Mouse (Mus musculus) heart, adult 11 months (tissue): ENCODE measurements around the gene Igdcc4.
"Not testable (repeated sequence)": the region's sequence is repeated elsewhere in the genome, so short reads cannot be mapped to it uniquely, and the experiment has no call there.

Experiments used
- DNase-seq: peaks from one replicate; pipeline ENCODE4 v3.0.0; 2022

The Igdcc4 gene

DNA sequence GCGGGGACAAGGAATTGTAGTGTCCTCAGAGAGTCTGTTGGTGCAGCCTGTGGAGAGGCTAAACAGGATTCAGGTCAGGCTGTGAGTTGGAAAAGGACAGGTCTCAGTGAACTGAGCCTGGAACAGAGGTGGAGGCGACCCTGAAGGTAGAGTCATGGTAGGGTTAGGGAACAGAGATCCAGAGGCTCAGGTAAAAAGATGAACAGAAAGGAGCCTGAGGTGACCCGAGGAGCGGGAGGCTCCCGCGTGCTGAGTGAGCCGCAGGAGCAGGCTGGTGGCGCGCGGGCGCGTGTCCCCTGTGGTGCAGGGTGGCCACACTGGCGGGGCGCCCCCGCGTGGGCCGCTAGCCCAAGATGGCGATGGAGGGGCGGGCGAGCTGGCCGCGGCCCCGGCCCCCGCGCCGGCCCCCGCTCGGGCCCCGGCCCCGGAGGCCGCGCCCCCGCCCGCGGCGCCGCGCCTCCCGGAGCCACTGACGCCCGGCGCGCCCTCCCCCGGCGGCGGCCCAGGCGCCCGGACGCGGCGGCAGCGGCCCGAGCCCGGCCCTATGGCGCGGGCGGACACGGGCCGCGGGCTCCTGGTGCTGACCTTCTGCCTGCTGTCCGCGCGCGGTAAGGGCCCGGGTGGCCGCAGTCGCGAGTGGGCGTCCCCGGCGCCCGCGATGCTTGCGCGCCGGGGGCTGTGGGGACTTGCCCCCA, at the start of gene Igdcc4:
Gene Igdcc4, plus strand, starts transcription at position 496 of the 695 bp plus-strand sequence.
- no peak for DNase-seq

DNA sequence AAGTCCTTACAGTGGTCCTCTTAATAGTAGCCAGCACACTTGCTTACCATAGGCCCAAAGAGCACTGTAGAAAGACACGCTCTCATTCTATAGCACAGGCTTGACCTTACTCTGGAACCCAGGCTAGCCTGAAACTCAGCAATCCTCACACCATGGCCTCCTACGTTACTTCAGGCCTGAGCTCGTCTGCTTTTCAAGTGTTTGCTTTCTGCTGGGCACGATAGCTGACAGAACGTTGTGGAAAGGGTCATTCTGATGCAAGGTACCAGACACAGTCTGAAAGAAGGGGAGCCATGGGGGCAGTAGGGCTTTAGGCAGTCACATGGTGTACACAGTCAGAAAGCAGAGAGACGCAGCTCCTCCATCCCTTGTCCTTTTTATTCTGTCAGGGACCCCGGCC, 37.0 kb upstream of the Igdcc4 start:
- peak; percentile 71 for DNase-seq

DNA sequence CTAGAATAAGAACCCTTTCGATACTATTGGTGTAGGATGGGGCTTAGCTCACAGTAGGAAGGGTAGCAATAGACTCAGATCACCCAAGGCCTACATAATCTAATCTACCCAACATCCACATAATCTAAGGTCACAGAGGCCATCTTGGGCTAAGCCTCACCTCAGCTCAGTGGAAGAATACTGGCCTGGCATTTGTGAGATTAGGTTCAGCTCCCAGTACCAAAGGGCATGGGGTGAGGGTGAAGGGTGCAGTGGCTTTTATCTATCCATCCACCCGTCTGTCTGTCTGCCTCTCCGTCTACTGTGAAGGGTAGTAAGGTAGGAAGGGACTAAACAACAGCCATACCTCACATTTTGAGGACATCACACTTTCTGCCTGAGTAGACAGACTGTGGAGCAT, 30.7 kb upstream of the Igdcc4 start:
- DNase-seq = peak; percentile 76

DNA sequence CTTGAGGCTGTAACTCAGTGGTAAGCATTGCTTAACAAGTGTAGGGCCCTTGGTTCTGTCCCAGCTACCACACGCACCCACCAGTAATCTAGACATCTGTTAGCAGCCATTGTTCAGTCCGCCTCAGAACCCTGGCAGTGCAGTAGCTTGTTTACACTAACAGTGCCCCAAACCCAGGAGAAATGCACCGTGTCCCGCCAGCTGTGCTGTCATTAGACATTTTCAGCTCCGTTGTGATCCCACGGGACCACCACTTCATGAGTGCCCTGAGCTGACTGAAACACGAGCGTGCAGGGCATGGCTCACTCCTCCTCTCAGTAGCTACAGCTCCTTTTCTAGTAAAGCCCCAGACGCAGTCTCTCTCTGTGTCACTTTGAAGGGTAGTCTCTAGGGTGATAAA, 27.7 kb upstream of the Igdcc4 start:
- DNase-seq = peak; percentile 72

DNA sequence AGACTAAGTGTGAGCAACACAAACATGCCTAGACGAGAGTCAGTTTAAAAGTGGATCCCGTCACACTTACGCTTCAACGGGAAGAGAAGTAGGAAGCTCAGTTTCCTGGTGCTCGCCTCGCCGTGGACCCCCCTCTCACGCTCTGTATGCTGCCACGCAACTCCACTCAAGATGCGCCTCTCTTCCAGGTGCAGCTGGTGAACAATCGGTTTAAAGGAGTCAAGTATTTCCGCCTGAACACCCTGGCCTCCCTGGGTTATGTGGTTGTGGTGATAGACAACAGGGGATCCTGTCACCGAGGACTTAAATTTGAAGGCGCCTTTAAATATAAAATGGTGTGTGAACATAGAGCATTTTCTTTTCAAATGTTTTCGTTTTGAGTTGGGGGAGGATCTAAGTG, 27.0 kb upstream of the Igdcc4 start:
- DNase-seq = peak; percentile 88

DNA sequence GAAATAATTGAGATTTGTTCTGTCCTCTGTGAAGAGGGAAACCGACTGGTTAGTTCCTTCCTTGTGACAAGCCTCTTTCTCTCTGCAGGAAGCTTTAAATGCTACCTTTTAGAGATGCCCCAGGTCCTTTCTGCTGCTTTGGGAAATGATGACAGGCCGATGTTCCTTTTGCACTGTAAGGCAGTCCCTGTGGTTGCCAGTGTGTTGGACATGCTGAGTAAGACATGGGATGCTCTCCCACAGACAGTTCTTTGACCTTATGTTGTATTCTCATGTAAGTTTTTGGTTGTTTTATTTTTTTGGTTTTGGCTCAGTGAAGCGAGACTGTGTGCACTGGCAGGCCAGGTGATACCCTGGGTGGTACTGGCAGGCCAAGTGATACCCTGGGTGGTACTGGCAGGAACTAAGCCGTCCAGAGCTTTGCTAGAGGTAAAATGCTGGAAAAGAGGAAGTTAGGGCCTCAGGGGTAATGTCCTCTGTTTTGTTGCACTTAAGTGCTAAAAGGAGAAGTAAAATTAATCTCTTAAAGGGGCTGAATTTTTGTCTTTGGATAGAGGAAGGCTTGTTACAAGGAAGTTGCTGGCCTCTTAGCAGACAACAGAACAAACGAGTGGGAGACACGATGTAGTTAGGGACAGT, 26.3 kb upstream of the Igdcc4 start:
- peak; percentile 89 for DNase-seq

DNA sequence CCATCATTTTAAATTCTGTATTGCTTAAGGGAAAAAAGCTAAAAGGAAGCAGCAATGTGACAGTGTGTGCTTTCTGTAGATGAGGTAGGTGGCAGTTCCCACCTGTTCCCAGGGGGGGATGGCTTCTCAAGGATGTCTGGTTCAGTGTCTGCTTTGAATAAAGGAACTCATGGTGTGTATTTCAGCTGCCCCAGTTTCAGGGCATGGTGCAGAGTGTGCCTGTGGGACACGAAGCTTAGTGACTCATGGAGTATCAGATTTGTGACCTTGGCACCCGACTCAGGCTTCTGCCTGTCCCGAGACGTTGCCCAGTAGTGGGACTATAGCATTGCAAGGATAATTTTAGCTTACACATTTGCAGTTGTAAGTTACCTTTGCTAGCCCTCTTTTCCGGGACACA, 23.8 kb upstream of the Igdcc4 start:
- DNase-seq = peak; percentile 80

DNA sequence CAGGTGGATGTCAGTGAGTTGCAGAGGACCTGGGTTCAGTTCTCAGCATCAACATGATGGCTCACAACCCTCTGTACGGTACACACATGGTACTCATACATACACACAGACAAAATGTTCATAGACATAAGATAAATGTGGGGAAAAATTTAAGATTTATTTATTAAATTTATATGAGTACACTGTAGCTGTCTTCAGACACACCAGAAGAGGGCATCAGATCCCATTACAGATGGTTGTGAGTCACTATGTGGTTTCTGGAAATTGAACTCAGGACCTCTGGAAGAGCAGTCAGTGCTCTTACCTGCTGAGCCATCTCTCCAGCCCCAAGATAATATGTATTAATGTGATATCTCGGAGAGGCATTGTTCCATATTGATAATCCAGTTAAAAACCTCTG, 21.1 kb upstream of the Igdcc4 start:
- not testable (repeated sequence) for DNase-seq

DNA sequence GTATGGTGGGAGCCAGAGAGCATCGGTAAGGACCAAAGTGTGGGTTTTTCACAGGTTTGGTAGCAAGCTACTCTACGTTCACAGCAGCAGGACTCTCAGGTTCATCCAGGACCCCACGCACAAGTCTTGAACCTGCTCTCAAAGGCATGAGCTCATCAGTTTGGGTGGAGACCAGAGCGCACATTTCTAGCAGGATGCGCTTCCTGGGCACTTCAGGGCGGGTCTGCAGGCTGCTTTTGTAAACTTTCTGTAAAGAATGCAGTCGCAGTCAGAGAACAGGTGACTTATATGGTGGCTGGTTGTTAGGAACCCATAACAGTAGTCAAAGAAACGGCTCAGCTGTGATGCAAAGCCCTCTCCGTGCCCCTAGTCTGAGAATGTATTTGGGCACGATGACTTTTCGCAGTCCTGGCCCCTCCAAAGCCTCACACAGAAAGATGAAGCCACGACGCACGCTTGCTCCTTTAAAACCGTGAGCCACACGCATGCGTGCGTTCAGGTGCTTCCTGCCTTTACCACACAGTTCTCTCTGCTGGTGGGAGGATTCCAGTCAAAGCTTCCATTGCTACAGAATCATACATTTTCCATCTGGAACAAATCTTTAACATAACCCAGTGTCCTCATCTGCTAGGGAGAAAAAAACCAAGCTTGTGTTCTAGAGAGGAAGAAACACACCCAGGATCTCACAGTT, 18.1 kb upstream of the Igdcc4 start:
- DNase-seq = peak; percentile 75

DNA sequence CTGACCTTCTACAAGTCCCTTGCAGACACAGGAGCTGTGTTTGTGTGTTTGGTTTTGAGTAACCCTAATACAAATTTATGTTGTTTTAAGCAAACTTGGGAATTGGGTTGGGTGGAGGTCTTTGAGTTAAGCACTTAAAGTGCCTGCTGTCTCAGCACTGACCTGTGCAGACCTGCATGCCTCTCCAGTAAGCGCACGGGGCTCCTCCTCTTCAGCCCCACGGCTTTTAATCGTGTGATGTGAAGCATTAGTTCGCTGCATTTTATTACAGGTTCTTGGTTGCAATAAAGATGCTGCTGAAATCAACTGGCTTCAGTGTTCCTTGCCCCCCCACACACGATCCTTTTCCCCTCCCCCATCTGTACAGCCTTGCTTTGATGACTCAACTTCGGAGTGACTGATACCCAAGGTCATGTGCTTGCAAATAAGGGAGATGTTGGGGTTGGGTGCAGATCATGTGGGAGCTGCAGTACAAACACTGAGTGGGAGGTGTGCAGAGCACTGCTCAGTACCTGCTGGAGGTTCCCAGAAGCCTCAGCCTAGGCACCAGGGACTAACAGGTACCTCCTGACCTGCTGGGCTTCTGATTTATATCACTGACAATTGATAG, 17.0 kb upstream of the Igdcc4 start:
- DNase-seq = peak; percentile 82

DNA sequence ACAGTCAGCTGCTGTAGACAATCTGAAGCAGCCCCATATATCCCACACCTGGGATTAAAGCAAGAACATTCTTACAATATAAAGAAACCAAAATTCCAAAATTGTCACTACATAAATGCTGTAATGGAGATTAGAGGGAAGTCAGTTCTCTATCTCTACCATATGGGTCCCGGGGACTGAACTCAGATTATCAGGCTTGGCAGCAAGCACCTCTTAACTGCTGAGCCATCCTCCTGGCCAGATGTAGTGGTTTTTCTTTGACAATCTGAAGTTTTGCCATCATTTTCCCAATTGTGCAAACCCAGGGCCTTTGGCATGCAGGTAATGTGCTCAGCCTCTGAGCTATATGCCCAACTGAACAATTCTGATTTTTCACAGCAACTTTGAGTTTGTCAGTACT, 16.0 kb upstream of the Igdcc4 start:
- no peak for DNase-seq

DNA sequence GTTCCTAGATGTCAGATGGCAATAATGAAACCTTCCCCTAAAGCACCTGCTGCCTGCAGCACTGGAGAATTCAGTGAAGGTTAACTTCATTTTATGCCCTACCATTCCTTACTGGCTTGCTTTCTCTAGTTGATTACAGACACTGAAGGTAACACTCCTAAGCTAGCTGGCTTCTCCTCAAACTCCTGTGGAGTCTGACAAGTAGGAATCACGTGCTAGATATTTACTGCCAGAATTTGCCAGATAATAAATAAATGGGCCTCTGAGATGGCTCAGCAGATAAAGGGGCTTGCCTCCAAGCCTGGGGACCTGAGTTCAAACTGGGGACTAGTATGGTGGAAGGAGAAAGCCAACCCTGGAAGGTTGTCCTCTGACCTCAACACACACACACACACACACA, 14.5 kb upstream of the Igdcc4 start:
- no peak for DNase-seq

DNA sequence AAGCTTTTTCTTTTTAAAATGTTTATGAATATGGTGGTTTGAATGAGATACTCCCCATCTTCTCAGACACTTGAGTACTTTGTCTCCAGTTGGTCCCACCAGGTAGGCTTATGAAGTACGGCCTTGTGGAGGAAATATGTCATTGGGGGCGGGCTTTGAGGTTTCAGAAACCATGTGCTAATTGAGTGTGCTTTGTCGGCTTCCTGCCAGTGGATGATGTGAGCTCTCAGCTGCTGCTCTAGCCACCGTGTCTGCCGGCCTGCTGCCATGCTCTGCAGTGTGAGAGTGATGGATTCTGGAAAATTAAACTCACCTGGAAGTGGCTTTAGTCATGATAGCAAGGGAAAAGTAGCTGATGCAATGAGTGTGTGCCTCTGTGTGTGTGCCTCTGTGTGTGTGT, 13.8 kb upstream of the Igdcc4 start:
- no peak for DNase-seq

DNA sequence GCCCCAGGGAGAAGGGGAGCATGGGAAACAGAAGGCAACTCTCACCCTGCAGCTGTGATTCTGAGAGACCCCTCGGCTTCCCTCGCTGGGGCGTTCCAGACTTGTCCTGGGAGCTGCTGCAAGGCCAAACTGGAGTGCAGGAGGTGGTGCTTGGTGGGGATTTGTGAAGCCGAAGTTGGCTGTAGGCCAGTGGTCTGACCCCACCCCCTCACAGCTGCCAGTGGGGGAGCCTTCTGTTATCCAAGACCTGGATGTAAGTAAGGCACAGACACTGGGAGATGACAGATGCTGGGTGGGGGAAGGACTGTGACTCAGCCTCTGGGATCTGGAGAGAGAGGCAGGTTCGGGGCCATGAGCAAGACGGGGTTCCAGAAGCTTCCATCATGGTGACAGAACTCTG, 7.0 kb upstream of the Igdcc4 start:
- DNase-seq = peak; percentile 98

DNA sequence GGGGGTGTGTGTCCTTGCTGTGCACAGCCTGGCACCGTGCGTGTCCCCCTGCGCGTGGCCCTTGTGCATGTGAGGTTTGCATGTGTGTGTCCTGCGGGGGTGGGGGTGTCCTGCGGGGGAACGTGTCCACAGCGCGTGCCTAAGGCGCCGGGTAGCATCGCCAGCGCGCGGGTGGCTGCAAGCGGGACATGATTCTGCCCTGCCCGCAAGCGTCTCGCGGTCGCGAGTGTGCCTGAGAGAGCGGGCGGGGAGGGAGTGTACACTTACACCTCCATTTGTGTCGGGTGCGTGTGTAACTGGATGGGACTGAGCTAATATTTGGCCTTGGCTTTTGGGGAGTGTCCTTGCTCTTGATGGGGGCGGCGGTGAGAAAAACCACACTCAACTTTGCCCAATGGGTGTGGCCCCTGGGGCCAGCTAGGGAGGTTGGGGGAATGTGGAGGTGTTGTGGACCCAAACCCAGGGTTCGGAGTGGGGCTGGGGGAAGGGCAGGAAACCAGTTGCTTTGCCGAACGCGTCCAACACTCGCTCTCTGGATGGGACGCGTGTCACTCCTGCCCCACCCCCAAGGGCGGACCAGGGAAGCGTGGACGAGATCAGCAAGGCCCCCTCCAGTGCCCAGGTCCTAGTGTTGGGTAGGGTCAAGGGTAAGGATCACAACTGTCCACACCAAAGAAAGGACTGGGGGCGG, 545 bp downstream of the Igdcc4 start:
- peak; percentile 94 for DNase-seq

DNA sequence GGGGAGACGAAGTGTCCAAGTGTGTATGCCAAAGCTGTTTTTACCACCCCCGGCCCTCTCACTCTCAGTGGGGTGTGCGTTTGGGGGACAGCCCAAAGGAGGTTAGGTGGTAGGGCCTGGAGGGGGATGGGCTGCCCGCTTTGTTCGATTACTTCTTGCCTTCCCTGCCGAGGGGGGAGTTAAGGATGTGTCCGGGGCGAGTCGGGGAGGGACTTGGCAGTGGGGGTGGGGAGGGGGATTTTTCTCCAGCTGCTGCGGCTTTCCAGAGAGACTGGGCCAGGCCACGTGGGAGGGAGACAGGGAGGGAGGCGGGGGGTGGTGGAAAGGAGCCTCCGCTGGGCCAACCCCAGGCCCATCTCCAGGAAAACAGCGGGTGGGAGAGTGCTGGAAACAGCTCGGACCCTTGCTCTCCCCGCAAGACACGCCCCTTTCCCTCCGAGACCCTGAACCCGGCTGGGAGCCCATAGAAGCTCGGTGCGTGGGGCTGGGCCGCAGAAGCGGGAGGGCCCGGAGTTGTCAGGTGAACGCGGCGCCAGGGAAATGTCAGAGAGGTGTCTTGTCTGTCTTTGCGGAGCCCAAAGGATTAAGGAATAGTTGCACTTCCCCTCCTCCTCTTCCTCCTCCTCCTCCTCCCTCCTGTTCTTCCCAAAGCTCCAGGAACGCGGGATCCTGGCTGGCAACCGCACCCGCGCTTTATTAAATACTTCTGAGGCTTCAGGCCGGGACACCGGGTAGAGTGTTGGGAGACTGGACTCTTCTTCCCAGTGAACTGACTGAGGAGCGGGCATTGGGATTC, 1.3 kb downstream of the Igdcc4 start:
- peak; percentile 89 for DNase-seq

DNA sequence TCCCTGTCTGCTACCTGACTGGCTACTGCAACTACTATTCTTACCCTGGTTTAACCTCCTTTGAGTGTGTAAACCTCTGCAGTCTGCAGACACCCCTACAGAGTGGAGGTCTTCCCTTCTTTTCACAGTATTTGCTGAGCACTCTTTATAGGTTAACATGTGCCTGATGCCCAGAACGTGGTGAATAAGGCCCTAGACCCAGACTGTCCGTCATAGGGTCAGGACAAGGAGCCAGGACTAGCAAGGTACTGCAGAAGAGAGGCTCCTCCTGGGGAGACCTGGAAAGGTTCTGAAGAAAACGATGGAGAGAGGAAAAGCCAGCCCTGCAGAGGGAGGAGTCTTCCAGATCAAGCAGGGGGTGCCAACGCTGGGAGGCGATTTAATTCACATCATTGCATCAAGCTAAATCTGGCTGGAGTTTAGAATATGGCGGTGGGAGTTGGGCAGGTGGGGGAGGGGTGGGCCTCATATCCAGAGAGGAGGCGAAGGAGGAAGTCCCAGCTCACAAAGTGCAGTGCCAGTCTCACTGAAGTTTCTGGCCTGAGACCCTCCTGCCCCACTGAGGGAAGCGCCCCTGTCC, 2.0 kb downstream of the Igdcc4 start:
- DNase-seq = no peak

DNA sequence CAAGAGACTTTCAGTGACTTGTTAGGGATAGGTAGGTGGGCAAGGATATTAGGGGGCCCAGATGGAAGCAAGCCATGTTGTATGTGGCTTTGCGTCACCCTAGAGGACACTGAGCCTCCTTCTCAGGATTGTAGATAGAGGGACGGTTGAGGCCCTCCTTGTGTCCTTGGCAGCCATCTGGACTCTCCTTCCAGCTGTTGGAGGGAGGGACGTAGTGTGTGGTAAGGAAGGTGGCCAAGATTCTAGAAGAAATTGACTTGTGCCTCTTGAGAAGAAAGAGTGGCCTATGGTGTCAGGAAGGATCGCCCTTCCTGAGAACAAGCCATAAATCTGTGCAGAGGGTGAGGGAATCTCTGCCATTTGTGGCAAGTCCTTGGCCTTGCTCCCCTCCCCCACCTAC, 5.5 kb downstream of the Igdcc4 start:
- DNase-seq = peak; percentile 90

DNA sequence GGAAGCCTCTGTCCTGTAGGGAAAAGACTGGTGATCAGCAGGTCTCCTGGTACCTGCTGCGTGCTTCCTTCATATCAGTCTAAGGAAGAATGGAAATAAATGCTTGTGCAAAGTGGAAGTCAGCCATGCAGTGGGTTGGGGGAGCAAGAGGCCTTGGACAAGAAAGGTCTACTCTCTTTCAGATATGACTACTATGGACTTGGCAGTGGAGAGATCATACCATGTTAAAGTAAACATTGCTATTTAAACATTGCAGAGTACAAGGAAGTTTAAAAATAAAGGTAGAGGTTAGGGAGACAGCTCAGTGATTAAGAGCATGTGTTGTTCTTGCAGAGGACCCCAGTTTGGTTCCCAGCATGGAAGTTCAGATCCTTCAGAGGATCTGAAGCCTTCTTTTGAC, 6.6 kb downstream of the Igdcc4 start:
- no peak for DNase-seq

DNA sequence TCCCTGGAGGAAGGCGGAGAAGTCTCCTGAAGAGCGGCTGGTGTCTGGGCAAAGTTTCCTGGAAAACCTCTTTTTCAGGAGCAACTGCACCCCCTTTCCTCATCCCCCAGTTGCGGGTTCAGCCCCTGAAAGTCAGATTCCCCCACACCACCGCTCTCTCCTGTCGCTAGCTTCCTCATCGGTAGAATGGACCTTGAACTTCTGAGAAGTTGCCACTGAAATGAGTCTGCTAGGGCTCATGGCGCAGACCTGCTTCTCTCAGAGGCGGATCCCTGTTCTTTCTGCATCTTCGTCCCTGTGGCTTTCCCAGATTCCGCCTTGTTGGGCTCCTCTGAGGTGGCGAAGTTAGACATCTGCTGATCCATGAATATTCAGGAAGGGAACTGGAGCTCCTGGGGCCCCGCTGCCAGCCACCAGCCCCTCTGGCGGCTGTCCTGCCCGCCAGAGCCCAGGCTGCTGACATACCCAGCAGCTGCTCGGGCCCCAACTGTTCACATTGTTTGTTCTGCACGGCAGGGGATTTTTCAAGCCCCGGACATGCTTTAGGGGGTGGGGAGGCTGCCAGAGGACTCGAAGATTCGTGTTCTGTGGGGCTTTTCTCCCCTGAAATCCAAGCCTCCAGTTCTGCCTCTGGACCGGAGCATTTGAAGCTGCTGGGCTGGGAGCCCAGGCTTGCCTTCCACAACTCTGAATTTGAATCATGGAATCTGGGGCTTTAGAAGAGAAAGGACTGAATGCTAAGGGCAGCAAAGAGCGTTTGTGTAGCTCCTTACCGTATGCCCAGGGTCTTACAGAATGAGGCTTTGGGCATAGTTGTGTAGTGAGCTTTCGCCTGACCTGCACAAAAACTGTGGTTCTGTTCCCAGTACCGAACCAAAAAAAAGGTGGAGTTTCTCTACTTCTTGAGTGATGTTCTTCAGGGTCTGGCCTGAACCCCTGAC, 8.1 kb downstream of the Igdcc4 start:
- no peak for DNase-seq

DNA sequence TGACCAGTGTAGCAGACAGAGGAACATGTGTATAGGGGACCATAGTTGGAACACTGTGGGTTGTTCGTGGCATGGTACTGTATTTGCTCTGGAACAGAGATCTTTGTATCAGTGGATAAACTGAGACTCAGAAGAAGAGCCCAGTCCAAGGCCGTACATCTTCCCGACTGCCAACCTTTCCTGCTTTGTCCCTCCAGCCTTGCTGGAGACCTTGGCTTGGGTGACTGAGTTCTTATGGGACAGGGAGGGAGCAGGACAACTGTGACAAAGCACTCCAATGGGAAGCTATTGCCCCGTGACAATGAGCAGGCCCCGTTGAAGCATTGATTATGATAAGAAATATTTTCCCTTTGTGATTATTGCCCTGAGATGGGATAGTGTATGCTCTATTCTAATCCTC, 10.4 kb downstream of the Igdcc4 start:
- DNase-seq = no peak
